Mouse (Mus musculus): ENCODE results near the gene Ppt2.

The Ppt2 gene

DNA sequence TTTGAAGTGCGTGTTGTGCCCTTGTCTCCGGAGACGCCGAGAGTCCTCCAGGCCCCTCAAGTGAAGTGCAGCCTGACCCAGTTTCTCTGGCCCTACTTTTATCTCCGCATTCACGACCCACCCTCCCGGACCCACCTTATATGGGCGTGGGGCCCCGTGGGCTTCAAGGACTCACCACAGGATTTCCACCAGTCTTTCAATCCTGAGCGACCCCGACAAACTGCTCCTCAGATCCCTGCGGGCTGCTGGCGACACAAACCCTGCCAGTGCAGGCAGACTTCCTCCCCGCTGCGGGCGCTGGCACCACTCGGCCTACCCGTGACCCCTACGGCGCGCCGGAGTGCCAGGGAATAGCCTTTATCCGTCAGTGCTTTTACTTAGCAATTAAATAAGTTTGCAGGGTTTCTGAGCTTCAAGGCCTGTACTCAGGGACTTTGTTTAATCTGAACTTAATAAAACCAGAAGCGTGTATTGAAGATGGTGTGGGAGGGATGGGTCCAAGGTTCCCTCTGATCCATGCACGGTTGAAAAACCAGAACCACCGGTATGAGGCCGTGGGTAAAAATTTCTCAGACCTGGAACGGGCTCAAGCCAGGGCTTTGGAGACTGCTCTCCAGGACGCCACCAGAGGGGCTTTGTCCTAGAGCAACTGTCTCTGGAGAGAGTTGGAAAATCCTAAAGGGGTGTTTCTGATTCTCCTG is at the start of gene Ppt2:
Gene Ppt2 (minus strand): TSS at position 568 of the 701 bp plus-strand sequence.
- peak in 1 of 2 experiments; percentile 66 for DNase-seq (ENCODE audit: low spot score in 2 of 2)

GRCm38 (mm10) chr17:34676671-34677070 is 48.4 kb upstream of the Ppt2 start:
- DNase-seq (ENCODE audit: low spot score in 2 of 2) = no peak

DNA sequence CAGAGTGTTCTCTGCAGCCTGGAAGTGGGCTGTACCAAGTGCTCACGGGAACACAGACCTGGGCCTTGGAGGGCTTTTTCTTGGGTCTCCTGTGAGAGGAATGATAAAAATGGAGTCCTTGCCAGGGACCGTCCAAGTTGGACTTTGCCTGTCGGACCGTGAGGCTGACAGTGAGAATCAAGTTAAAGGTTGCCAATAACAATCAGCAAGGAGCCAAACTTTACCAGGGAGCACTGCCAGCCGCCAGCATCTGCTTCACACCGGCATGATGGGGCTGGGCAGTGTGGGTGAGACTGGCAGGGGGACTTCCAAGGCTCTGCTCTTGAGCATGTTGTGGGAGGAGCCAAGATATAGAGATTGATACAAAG is 47.8 kb upstream of the Ppt2 start:
- no peak for DNase-seq (ENCODE audit: low spot score in 2 of 2)

DNA sequence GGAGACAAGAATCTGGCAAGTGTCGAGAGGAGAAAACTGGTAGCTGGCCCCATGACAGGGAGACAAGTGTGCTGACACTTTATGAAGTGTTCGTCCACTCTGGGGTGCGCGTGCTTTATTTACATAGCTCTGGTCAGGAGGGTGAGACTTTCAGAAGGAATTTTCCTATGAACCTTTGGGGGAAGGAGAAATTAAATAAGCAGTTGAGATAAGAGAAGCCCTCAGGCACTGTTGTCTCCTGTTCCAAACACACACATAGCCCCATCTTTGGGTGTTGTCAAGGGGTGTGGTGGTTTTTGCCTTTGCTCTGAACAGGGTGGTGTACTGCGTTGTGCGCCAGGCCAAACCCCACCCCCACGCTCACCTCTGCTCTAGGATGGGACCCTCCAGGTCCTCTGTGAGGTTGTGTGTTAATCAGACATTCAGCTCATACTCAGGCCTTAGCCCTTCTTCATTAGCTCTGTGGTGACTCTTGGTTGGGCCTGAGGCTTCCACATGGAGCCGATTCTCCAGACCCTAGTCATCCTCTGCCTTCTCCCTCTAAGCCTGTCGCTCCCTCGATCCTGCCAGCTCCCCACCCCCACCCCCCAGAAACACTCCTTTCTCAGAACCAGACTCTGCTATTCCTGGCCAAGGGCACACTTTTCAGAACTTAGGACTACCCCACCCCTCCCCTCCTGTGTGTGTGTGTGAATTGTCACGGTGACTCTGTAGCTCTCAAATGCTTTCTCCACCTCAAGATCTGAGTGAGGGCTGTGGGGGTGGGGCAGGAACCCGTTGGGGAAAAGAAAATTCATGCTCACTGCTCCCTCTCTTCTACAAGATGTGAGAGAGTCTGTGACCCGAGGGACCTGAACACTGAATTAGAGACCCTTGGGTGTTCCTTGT is 47.1 kb upstream of the Ppt2 start:
- DNase-seq (ENCODE audit: low spot score in 2 of 2) = no peak

DNA sequence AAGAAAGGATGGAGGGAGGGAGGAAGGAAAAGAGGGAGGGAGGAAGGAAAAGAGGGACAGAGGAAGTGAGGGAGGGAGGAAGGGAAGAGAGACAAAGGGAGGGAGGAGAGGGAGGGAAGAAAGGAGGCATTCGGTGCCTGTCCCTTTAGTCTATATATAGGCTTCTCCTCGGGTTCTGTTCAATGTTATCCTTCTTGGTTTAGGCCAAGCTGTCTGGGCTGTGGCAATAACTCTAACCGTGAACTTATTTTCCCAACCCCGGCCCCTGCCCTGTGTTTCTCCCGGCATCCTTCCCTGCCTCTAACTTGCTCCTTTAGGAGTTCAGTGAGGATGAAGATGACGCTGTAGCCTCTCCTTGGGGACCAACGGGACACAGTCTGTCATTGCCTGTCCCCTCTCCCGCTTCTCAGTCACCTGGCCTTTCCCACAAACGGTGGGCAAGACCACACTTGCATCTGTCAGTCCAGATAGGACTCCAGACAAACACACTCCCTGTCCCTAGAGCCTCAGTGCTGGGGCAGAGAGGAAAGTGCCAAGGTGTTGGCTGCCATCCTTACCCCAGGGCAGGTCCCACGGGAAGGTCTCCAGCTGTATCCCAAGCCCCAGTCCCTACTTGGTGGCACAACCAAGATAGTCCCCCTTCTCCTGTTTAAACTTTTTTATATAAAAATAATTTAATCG is 46.4 kb upstream of the Ppt2 start:
- DNase-seq (ENCODE audit: low spot score in 2 of 2) = no peak

DNA sequence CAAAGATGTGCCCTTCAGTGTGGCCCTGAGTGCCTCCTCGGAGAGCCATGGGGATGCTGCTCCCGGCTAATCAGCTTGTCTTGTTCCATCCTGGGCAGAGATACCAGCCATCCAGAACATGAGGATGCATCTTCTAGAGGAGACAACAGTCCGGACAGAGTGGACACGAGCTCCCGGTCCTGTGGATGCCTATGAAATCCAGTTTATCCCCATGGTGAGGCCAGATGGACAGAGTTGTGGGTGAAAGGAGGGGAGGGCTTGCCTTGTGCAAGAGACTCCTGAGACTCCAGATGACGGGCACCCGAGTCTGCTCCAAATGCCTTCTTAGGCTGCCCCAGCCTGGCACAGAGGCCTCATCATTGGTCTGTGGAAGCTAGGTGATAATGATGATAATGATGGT is 44.8 kb upstream of the Ppt2 start:
- DNase-seq (ENCODE audit: low spot score in 2 of 2) = no peak

DNA sequence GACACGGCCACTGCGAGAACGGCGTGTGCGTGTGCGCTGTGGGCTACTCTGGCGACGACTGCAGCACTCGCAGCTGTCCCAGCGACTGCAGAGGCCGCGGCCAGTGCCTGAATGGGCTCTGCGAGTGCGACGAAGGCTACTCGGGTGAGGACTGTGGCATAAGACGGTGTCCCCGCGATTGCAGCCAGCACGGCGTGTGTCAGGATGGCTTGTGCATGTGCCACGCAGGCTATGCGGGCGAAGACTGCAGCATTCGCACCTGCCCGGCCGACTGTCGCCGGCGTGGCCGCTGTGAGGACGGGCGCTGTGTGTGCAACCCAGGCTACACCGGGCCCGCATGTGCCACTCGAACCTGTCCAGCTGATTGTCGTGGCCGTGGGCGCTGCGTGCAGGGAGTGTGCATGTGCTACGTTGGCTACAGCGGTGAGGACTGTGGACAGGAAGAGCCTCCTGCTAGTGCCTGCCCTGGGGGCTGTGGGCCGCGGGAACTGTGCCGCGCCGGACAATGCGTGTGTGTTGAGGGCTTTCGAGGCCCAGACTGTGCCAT is 44.0 kb upstream of the Ppt2 start:
- DNase-seq (ENCODE audit: low spot score in 2 of 2) = no peak

DNA sequence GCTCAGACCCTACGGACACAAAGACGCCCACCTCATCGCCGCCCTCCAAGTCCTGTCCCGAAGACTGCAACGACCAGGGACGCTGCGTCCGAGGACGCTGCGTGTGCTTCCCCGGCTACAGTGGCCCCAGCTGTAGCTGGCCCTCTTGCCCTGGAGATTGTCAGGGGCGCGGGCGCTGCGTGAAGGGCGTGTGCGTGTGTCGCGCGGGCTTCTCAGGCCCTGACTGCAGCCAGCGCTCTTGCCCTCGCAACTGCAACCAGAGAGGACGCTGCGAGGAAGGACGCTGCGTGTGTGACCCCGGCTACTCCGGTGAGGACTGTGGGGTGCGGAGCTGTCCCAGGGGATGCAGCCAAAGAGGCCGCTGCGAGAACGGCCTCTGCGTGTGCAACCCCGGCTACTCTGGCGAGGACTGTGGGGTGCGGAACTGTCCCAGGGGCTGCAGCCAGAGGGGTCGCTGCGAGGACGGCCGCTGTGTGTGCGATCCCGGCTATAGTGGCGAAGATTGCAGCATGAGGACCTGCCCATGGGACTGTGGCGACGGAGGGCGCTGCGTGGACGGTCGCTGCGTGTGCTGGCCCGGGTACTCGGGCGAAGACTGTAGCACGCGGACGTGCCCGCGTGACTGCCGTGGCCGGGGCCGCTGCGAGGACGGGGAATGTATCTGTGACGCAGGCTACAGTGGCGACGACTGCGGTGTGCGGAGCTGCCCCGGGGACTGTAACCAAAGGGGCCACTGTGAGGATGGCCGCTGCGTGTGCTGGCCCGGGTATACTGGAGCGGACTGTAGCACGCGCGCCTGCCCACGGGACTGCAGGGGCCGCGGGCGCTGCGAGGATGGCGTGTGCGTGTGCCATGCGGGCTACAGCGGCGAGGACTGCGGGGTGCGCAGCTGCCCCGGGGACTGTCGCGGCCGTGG is 43.1 kb upstream of the Ppt2 start:
- no peak for DNase-seq (ENCODE audit: low spot score in 2 of 2)

- no peak for DNase-seq (ENCODE audit: low spot score in 2 of 2)
Observed at GRCm38 (mm10) chr17:34670235-34670634, 41.9 kb upstream of the Ppt2 start, which contains the start of gene Tnxb. Tnxb (plus strand) TSS chr17:34670535.

- no peak for DNase-seq (ENCODE audit: low spot score in 2 of 2)
Observed at GRCm38 (mm10) chr17:34664472-34664871, 36.2 kb upstream of the Ppt2 start.

- DNase-seq (ENCODE audit: low spot score in 2 of 2) = no peak
Observed at GRCm38 (mm10) chr17:34663558-34663957, 35.2 kb upstream of the Ppt2 start.

- no peak for DNase-seq (ENCODE audit: low spot score in 2 of 2)
Observed at GRCm38 (mm10) chr17:34662978-34663377, 34.7 kb upstream of the Ppt2 start.

DNA sequence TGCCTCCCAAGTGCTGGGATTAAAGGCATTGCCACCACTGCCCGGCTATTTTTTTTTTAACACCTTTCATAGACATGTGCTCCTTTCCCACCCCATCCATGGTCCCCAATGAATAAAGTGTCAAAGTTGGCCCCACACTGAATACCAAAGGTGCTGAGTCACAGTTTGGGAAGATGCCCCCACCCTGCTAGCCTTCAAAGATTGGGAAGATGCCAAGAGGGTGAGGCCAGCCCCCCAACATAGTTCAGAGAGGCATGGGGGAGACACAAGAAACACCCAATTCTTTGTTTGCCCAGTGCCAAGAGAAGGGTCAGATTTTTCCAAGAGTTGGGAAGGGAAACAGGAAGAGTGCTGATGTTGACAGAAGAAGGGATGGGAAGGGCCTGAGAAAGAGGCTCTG is 34.2 kb upstream of the Ppt2 start:
- DNase-seq (ENCODE audit: low spot score in 2 of 2) = no peak

DNA sequence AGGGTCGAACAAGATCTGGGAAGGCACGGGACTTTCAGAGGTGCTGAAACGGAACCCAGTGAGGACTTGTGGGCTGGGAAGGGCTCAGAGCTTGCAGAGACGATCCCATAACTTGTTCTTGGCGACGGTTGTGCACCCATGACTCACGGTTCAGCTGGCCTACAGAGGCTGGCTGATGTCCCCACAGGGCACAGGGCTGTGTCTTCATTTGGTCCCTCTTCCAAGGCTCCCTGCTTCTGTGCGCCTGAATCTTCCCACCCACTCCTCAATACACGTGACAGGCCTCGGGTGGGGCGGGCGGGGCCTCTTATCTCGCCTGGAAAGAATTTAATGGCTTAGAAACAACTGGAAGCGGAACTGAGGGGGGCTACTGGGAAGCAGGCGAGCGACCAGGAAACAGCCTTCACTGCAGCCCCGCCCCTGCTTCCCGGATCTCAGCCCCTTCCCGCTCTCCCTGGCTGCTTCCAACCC is 32.8 kb upstream of the Ppt2 start:
- no peak for DNase-seq (ENCODE audit: low spot score in 2 of 2)

DNA sequence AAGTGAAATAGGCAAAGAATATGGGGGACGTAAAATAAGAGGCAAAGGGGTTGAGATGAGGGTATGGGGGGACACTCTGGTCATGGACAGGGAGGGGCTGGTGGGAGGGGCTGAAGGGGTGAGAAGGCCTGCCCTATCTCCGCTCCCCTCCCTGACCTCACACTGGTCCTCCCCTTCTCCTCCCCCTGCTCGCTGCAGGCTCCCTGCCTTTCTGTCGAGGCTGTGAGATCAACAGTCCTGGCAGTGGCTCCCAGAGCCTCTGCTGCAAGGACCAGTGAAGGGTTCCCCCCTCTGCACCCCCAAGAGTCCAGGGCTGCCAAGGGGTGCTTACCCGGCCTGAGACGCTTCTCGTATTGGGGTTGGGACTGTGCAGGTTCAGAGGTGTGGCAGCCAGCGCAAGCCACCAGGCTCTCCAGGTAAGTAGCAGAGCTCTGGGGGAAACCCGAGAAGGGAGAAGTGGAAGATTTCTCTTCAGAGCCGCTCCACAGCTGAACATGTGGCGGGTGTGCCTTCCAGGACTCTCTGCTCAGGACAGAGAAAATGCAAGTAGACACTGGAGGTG is 32.0 kb upstream of the Ppt2 start:
- DNase-seq (ENCODE audit: low spot score in 2 of 2) = no peak

DNA sequence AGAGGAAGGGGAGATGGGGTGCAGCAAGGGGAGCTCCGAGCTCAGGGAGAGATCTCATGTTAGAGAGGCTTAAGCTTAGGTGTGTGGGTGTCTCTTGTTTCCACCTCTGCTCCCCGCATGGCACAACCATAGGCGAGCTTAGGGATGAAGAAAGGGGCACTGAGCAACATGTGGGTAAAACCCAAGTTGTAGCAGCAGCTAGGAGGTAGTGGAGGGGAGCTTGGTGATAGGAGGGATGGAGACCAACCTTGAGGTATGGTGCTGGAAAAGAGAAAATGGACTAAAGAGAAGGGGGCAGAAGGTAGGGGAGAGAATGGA is 31.5 kb upstream of the Ppt2 start:
- no peak for DNase-seq (ENCODE audit: low spot score in 2 of 2)

GRCm38 (mm10) chr17:34659181-34659896 is 31.0 kb upstream of the Ppt2 start:
- DNase-seq (ENCODE audit: low spot score in 2 of 2) = no peak

GRCm38 (mm10) chr17:34658591-34658990 is 30.3 kb upstream of the Ppt2 start:
- DNase-seq (ENCODE audit: low spot score in 2 of 2) = no peak

DNA sequence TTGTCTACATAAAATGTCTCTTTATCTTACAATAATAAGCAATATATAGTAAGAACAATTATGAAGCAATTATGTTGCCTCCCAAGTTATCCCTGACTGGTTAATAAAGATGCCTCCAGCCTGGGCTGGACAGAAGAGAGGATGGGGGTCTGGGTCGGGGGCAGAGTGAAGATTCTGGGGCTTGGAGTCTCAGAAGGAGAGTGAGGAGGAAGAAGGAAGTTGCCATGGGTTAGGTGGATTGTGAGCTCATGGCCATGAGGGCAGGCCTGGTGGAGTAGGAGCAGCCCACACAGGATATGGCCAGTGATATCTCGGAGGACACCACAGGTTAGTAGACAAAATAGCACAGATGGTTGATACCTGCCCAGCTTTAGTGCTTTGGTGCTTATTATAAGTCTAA is 29.8 kb upstream of the Ppt2 start:
- DNase-seq (ENCODE audit: low spot score in 2 of 2) = no peak

DNA sequence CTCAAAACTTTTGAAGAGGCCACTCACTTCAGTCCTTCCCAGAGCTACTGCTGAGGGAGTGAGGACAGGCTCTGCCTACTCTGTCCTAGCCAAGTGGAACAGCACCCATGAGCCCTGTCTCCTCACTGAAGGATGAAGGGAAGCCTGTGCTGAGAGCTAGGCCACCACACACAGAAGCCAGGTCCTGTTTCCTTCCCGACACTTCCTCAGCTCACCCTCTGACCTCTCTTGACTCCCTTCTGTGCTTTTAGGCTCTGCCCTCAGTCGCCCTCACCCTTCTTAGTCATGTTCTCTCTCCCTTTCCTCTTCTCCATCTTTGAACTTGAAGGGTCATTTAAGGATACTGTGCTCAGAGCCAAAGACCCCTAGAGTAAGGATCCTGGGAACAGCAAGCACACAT is 29.0 kb upstream of the Ppt2 start:
- DNase-seq (ENCODE audit: low spot score in 2 of 2) = no peak

Data from right cerebral cortex, postnatal 10 days (tissue).